43 mouse cellular contexts compared by ENCODE assay signal in the genomic region with DNA sequence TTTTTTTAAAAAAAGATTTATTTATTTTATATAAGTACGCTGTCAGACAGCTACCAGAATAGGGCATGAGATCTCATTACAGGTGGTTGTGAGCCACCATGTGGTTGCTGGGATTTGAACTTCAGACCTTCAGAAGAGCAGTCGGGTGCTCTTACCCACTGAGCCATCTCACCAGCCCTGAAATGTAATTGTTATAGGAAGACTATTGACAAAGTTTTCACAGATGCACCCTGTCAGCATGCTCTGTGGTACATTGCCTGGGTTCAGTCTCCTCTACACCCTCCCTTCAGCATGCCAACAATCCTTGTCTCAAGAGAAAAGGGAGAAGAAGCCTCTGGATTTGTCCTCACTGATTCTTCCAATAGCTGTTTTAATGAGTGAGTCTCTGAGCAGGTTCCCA. TPM values are rescaled to one million over a fixed set of nuclear protein-coding genes. Genes with fewer than 3 reads are reported as not detected.
"Had no signal": no experiment of that assay in that cellular context is flagged by ENCODE, and none has a peak within 500 bp of the region (broad histone marks: within the 10 kb centered on the region; RNA-seq: fewer than 3 reads in every experiment).

No protein-coding gene starts in this region.

- H3K9ac ChIP-seq: limb, embryonic 12.5 days; limb, embryonic 13.5 days; limb, embryonic 15.5 days; liver, embryonic 12.5 days; liver, embryonic 13.5 days; liver, embryonic 14.5 days; liver, embryonic 15.5 days; liver, postnatal 0 days; lung, embryonic 14.5 days; lung, embryonic 15.5 days; midbrain, embryonic 12.5 days; midbrain, embryonic 13.5 days; midbrain, embryonic 15.5 days; neural tube, embryonic 12.5 days had no signal

- DNase-seq: left cerebral cortex, postnatal 4 days; liver; liver, embryonic 13.5 days; liver, postnatal 0 days; lung, adult 18-20 months; lung, adult 2 months; lung, embryonic 14.5 days; lung, postnatal 10 days; lung, postnatal 14 days; lung, postnatal 36 days; lung, postnatal 4 days; midbrain, embryonic 14.5 days had no signal

- H3K4me1 ChIP-seq: limb, embryonic 10.5 days; limb, embryonic 12.5 days; liver, embryonic 12.5 days; liver, embryonic 13.5 days; midbrain, embryonic 15.5 days had no signal

- ATAC-seq: liver, embryonic 12.5 days; liver, postnatal 0 days; lung, postnatal 0 days; midbrain, embryonic 13.5 days; midbrain, embryonic 15.5 days; midbrain, embryonic 16.5 days had no signal

- H3K27ac ChIP-seq: limb, embryonic 10.5 days; limb, embryonic 12.5 days; limb, embryonic 13.5 days; limb, embryonic 15.5 days; liver, embryonic 12.5 days; liver, embryonic 13.5 days; liver, embryonic 14.5 days; liver, embryonic 15.5 days; lung, embryonic 15.5 days; macrophage; midbrain, embryonic 10.5 days; midbrain, embryonic 12.5 days; midbrain, embryonic 13.5 days; midbrain, embryonic 15.5 days; neural tube, embryonic 12.5 days had no signal

- H3K9me3 ChIP-seq: limb, embryonic 10.5 days; limb, embryonic 12.5 days; limb, embryonic 13.5 days; limb, embryonic 15.5 days; liver, embryonic 12.5 days; liver, embryonic 13.5 days; liver, embryonic 15.5 days; lung, embryonic 15.5 days; midbrain, embryonic 10.5 days; midbrain, embryonic 12.5 days; midbrain, embryonic 13.5 days; midbrain, embryonic 15.5 days; neural tube, embryonic 12.5 days had no signal

- H3K27me3 ChIP-seq: limb, embryonic 12.5 days; limb, embryonic 13.5 days; limb, embryonic 15.5 days; liver, embryonic 12.5 days; liver, embryonic 13.5 days; lung, embryonic 15.5 days; midbrain, embryonic 12.5 days; midbrain, embryonic 13.5 days; midbrain, embryonic 15.5 days; neural tube, embryonic 12.5 days had no signal

- H3K4me2 ChIP-seq: limb, embryonic 12.5 days; limb, embryonic 13.5 days; limb, embryonic 15.5 days; liver, embryonic 11.5 days; liver, embryonic 12.5 days; liver, embryonic 13.5 days; liver, embryonic 15.5 days; lung, embryonic 14.5 days; lung, embryonic 15.5 days; midbrain, embryonic 11.5 days; midbrain, embryonic 12.5 days; midbrain, embryonic 13.5 days; midbrain, embryonic 15.5 days; neural tube, embryonic 12.5 days had no signal

- H3K4me3 ChIP-seq: limb, embryonic 10.5 days; limb, embryonic 12.5 days; limb, embryonic 13.5 days; limb, embryonic 15.5 days; liver, embryonic 12.5 days; liver, embryonic 13.5 days; liver, embryonic 15.5 days; lung, embryonic 15.5 days; megakaryocyte, embryonic 14.5 days; midbrain, embryonic 10.5 days; midbrain, embryonic 12.5 days; midbrain, embryonic 13.5 days; midbrain, embryonic 15.5 days; myocyte; neural tube, embryonic 12.5 days had no signal

- H3K36me3 ChIP-seq: limb, embryonic 10.5 days; limb, embryonic 12.5 days; limb, embryonic 13.5 days; limb, embryonic 15.5 days; liver, embryonic 12.5 days; liver, embryonic 13.5 days; liver, embryonic 15.5 days; lung, embryonic 15.5 days; midbrain, embryonic 10.5 days; midbrain, embryonic 12.5 days; midbrain, embryonic 13.5 days; midbrain, embryonic 15.5 days; neural tube, embryonic 12.5 days had no signal

RNA-seq across cellular contexts. Expression of gene Cdrt4, which starts 37.9 kb away (rescaled TPM):
- total RNA-seq: left cerebral cortex, postnatal 10 days; left cerebral cortex, postnatal 14 days; left cerebral cortex, postnatal 25 days; left cerebral cortex, postnatal 36 days; left cerebral cortex, postnatal 4 days; liver, adult 2 months; megakaryocyte progenitor cell, adult 5-6 weeks; megakaryocyte, adult 5-6 weeks; megakaryocyte-erythroid progenitor cell, adult 5-6 weeks; midbrain, postnatal 0 days had no signal
- polyA plus RNA-seq: limb, embryonic 10.5 days; limb, embryonic 12.5 days; liver, adult 2 months; liver, embryonic 11.5 days; liver, embryonic 12.5 days; liver, embryonic 13.5 days; liver, embryonic 14.5 days; liver, embryonic 15.5 days; liver, embryonic 16.5 days; liver, postnatal 0 days; lung, embryonic 14.5 days; macrophage; midbrain, embryonic 10.5 days; midbrain, embryonic 11.5 days; midbrain, embryonic 12.5 days; midbrain, embryonic 13.5 days; midbrain, embryonic 14.5 days; midbrain, embryonic 15.5 days; midbrain, embryonic 16.5 days; midbrain, postnatal 0 days; myocyte; neural tube, embryonic 11.5 days had no signal
